Mouse (Mus musculus) limb, embryonic 11.5 days (tissue): Measurements from ENCODE around the gene Eaf2. TPM values are rescaled to one million over a fixed set of nuclear protein-coding genes. Genes with fewer than 3 reads are reported as not detected.
A peak's percentile ranks its signal among the peaks of the same experiment; 100 is the strongest.
"Not testable (repeated sequence)": the region's sequence is repeated elsewhere in the genome, so short reads cannot be mapped to it uniquely, and the experiment has no call there.

Experiments used
- ATAC-seq: fragments of 200-750 bp; cut with Nextera tagmentation; 2 replicates; pipeline ENCODE4 v1.8.0; 2017; ENCODE audit warnings: low read depth; ENCODE audit not compliant: insufficient number of reproducible peaks, low FRiP score, low TSS enrichment
- DNase-seq: peaks from one replicate; pipeline ENCODE4 v3.0.0-alpha.2; 2015; ENCODE audit warnings: low spot score
- H3K27ac ChIP-seq: fragments of 300-500 bp; sonication (generic); replicated peaks from 2 replicates; pipeline ENCODE4 v1.5.1; 2014; ENCODE audit warnings: low read depth, mild to moderate bottlenecking, low read length
- H3K27me3 ChIP-seq: fragments of 300-500 bp; sonication (generic); 2 replicates; pipeline ENCODE4 v1.6.1; 2014; ENCODE audit warnings: mild to moderate bottlenecking, low read length, mixed read lengths; ENCODE audit not compliant: control insufficient read depth, insufficient read depth
- H3K36me3 ChIP-seq: fragments of 300-500 bp; sonication (generic); 2 replicates; pipeline ENCODE4 v1.6.1; 2014; ENCODE audit warnings: mild to moderate bottlenecking, low read length, moderate library complexity, mixed read lengths; ENCODE audit not compliant: control insufficient read depth, insufficient read depth
- H3K4me1 ChIP-seq: fragments of 300-500 bp; sonication (generic); 2 replicates; pipeline ENCODE4 v1.6.1; 2014; ENCODE audit warnings: low read length, mixed read lengths; ENCODE audit not compliant: control insufficient read depth, insufficient read depth
- H3K4me2 ChIP-seq: fragments of 300-500 bp; sonication (generic); 2 replicates; pipeline ENCODE4 v1.6.1; 2014; ENCODE audit warnings: low read depth, mild to moderate bottlenecking, moderate library complexity; ENCODE audit not compliant: severe bottlenecking
- H3K4me3 ChIP-seq: fragments of 300-500 bp; sonication (generic); 2 replicates; pipeline ENCODE4 v1.5.1; 2014; ENCODE audit warnings: low read depth, low read length
- H3K9ac ChIP-seq: fragments of 300-500 bp; sonication (generic); 2 replicates; pipeline ENCODE4 v1.6.1; 2014; ENCODE audit warnings: mild to moderate bottlenecking, low read length
- H3K9me3 ChIP-seq: fragments of 300-500 bp; sonication (generic); 2 replicates; pipeline ENCODE4 v1.6.1; 2016; ENCODE audit warnings: low read length; ENCODE audit not compliant: control insufficient read depth
- WGBS: fragments of 180-500 bp; shearing (Covaris S2); extraction: QIAGEN DNeasy Blood & Tissue Kit; methylation state at CpG from one replicate; pipeline ENCODE4 v1.1.7; 2014; 5-methylcytosine and 5-hydroxymethylcytosine counted together
- polyA plus RNA-seq: library from polyadenylated mRNA; unstranded; fragments of >200 nt; fragmentation: Nextera tagmentation; extraction: Ambion mirVana; gene quantifications from 2 replicates; pipeline ENCODE4 v1.2.1, GENCODE M21; 2014

The Eaf2 gene
- polyA plus RNA-seq, 1 experiment from 2014 or later: 2.4 TPM

GRCm38 (mm10) chr16:36882737-36883343 is 8.0 kb upstream of the Eaf2 start:
- no peak overlapping the region for H3K4me3 ChIP-seq
- no peak overlapping the region for H3K4me2 ChIP-seq
- 74% methylated on average over 5 of the region's 5 CpGs for WGBS
- H3K9me3 ChIP-seq: no peaks in the 10 kb centered on the region
- no peaks in the 10 kb centered on the region for H3K4me1 ChIP-seq
- H3K27ac ChIP-seq: no peak overlapping the region
- no peak for DNase-seq
- no peaks in the 10 kb centered on the region for H3K27me3 ChIP-seq
- no peaks in the 10 kb centered on the region for H3K36me3 ChIP-seq
- no peak overlapping the region for H3K9ac ChIP-seq
- ATAC-seq: no peak

GRCm38 (mm10) chr16:36877316-36877715 is 2.5 kb upstream of the Eaf2 start:
- ATAC-seq: no peak
- Histone ChIP-seq H3K4me2 (no peak overlapping the region), H3K9me3 (no peaks in the 10 kb centered on the region), H3K27ac (no peak overlapping the region), H3K9ac (no peak overlapping the region), H3K4me1 (no peaks in the 10 kb centered on the region), H3K36me3 (no peaks in the 10 kb centered on the region), H3K4me3 (no peak overlapping the region), H3K27me3 (no peaks in the 10 kb centered on the region)
- DNase-seq: no peak
- WGBS: 80% methylated on average over 5 of the region's 5 CpGs

GRCm38 (mm10) chr16:36875276-36875851 is 561 bp upstream of the Eaf2 start:
- Histone ChIP-seq H3K36me3 (0 out of 2 replicates have a peak, but pooled peaks cover 3% of the 10 kb centered on the region), H3K4me2 (peak overlapping the region; percentile 70), H3K27me3 (no peaks in the 10 kb centered on the region), H3K27ac (peak overlapping the region; percentile 65), H3K4me1 (no peaks in the 10 kb centered on the region), H3K9me3 (no peaks in the 10 kb centered on the region), H3K4me3 (peak overlapping the region; percentile 95), H3K9ac (peak overlapping the region; percentile 77)
- under 1% methylated on average over 45 of the region's 48 CpGs for WGBS
- ATAC-seq (no peak; the same call in 1 of the 2 replicates), DNase-seq (no peak)

- 95% methylated on average over 2 of the region's 2 CpGs for WGBS
- Histone ChIP-seq H3K9ac (no peak overlapping the region), H3K4me2 (no peak overlapping the region), H3K4me3 (no peak overlapping the region), H3K36me3 (0 out of 2 replicates have a peak, but pooled peaks cover 3% of the 10 kb centered on the region), H3K9me3 (no peaks in the 10 kb centered on the region), H3K27ac (no peak overlapping the region), H3K4me1 (no peaks in the 10 kb centered on the region), H3K27me3 (no peaks in the 10 kb centered on the region)
- no peak for DNase-seq
- ATAC-seq: no peak
These were observed 5.4 kb downstream of the Eaf2 start for GRCm38 (mm10) chr16:36869442-36869841.

- Histone ChIP-seq H3K9me3 (no peaks in the 10 kb centered on the region), H3K36me3 (no peaks in the 10 kb centered on the region; the same call in 1 of the 2 replicates)
- no peak for DNase-seq
These were observed 11.2 kb downstream of the Eaf2 start for GRCm38 (mm10) chr16:36863585-36863984.

GRCm38 (mm10) chr16:36851202-36851601 is 23.6 kb downstream of the Eaf2 start:
- Histone ChIP-seq H3K4me3 (no peak overlapping the region), H3K9me3 (no peaks in the 10 kb centered on the region), H3K4me2 (no peak overlapping the region), H3K27me3 (no peaks in the 10 kb centered on the region), H3K4me1 (no peaks in the 10 kb centered on the region), H3K36me3 (peaks cover 2% of the 10 kb centered on the region; the same call in 1 of the 2 replicates), H3K27ac (no peak overlapping the region), H3K9ac (no peak overlapping the region)
- ATAC-seq (no peak), DNase-seq (no peak)
- WGBS: 88% methylated on average over 3 of the region's 3 CpGs

More at GRCm38 (mm10) chr16:36863585-36863984, 11.2 kb downstream of the Eaf2 start:
- H3K27ac ChIP-seq: no peak overlapping the region
- WGBS: 92% methylated on average over 3 of the region's 3 CpGs
- no peak overlapping the region for H3K4me2 ChIP-seq
- no peak for ATAC-seq
- no peak overlapping the region for H3K4me3 ChIP-seq
- no peaks in the 10 kb centered on the region for H3K4me1 ChIP-seq
- no peak overlapping the region for H3K9ac ChIP-seq
- no peaks in the 10 kb centered on the region for H3K27me3 ChIP-seq

- H3K4me1 ChIP-seq, H3K9ac ChIP-seq, H3K4me2 ChIP-seq, H3K4me3 ChIP-seq, DNase-seq, H3K27me3 ChIP-seq, ATAC-seq, H3K36me3 ChIP-seq, H3K9me3 ChIP-seq, H3K27ac ChIP-seq: not testable (repeated sequence)
- WGBS: 91% methylated on average over 1 of the region's 1 CpGs
These were observed 27.9 kb downstream of the Eaf2 start for GRCm38 (mm10) chr16:36846894-36847293.

- DNase-seq (no peak), ATAC-seq (peak; percentile 44)
- Histone ChIP-seq H3K27me3 (no peaks in the 10 kb centered on the region), H3K4me2 (peak overlapping the region; percentile 47), H3K36me3 (no peaks in the 10 kb centered on the region), H3K27ac (no peak overlapping the region), H3K4me3 (peak overlapping the region; percentile 89), H3K9ac (peak overlapping the region; percentile 88), H3K4me1 (no peaks in the 10 kb centered on the region), H3K9me3 (no peaks in the 10 kb centered on the region)
- 6% methylated on average over 11 of the region's 11 CpGs for WGBS
These were observed 46.0 kb downstream of the Eaf2 start for GRCm38 (mm10) chr16:36828820-36829219.
